ENCODE assay signal across 14 mouse cellular contexts in the genomic region with DNA sequence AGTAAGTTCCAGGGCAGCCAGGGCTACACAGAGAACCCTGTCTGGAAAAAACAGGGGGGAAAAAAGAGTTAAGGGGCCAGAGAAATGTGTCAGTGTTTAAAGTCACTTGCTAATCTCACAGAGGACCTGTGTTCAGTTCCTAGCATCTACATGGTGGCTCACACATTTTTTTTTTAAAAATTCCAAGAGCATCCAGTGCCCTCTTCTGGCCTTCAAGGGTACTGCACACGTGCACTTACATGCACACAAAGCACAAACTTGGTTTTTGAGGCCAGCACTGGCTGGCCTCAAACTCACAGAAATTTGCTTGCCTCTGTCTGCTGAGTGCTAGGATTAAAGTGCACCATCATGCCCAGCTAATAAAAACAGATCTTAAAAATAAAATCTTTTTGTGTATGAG. TPM values are rescaled to one million over a fixed set of nuclear protein-coding genes. Genes with fewer than 3 reads are reported as not detected.
DNase-seq lines count a peak whose midpoint lies in the region; ATAC-seq and TF ChIP-seq lines count a peak whose summit lies in the region.
"Had no signal": no experiment of that assay in that cellular context is flagged by ENCODE, and none has a peak within 500 bp of the region (broad histone marks: within the 10 kb centered on the region; RNA-seq: fewer than 3 reads in every experiment).

No protein-coding gene starts in this region.

- intact Hi-C loops in left cerebral cortex, adult 2 months (cut with DNase I), result no loop called here
- intact Hi-C loops in left cerebral cortex, postnatal 36 days (cut with DNase I), result no loop called here

- TF ChIP-seq POLR2A in bone marrow macrophage, adult 2 months (IDR thresholded peaks at IDR 0.05; ENCODE audit: borderline replicate concordance, low read depth, low read length), result no peak

- H3K36me3 ChIP-seq in heart, embryonic 12.5 days, result peaks cover 79% of the 10 kb centered on the region

- WGBS in heart, embryonic 12.5 days, result 77% methylated on average over 1 of the region's 1 CpGs

- H3K27me3 ChIP-seq in heart, embryonic 12.5 days (replicated peaks), result no peaks in the 10 kb centered on the region
- H3K27me3 ChIP-seq: neural tube, embryonic 15.5 days had no signal

- H3K4me3 ChIP-seq in left cerebral cortex, adult 2 months, result no peak overlapping the region
- no peak overlapping the region for H3K4me3 ChIP-seq in bone marrow macrophage, adult 2 months (ENCODE audit: insufficient read depth, low read length)
- H3K4me3 ChIP-seq in heart, embryonic 12.5 days, result no peak overlapping the region
- H3K4me3 ChIP-seq: forebrain, embryonic 10.5 days; neural tube, embryonic 15.5 days had no signal

- no peak overlapping the region for H3K4me2 ChIP-seq in heart, embryonic 12.5 days
- H3K4me2 ChIP-seq: neural tube, embryonic 15.5 days had no signal

- H3K9me3 ChIP-seq in heart, embryonic 12.5 days (replicated peaks), result peaks cover 14% of the 10 kb centered on the region; the same call in 1 of the 2 replicates
- H3K9me3 ChIP-seq: neural tube, embryonic 15.5 days had no signal

- H3K9ac ChIP-seq in heart, embryonic 12.5 days, result no peak overlapping the region
- H3K9ac ChIP-seq: neural tube, embryonic 15.5 days had no signal

- H3K4me1 ChIP-seq in bone marrow macrophage, adult 2 months (ENCODE audit: control insufficient read depth, insufficient read depth, low read length), result peaks cover 3% of the 10 kb centered on the region; the same call in 1 of the 2 replicates
- peaks cover 36% of the 10 kb centered on the region for H3K4me1 ChIP-seq in heart, embryonic 12.5 days (replicated peaks)
- H3K4me1 ChIP-seq: neural tube, embryonic 15.5 days had no signal

- DNase-seq in CD4-positive, CD25-positive, alpha-beta regulatory T cell, adult 2 months (ENCODE audit: low read depth, low spot score), result peak; percentile 46
- no peak for DNase-seq in left cerebral cortex, adult 2 months (ENCODE audit: extremely low spot score in 1 of 2, low spot score in 2 of 2)
- no peak for DNase-seq in left cerebral cortex, postnatal 36 days (ENCODE audit: low spot score in 2 of 2)
- DNase-seq in 416B (ENCODE audit: low read depth), result peak; percentile 53
- DNase-seq in Muller cell, postnatal 12 days (ENCODE audit: inconsistent ontology term), result no peak
- DNase-seq: cerebellum, adult 9-10 months; gastrocnemius, postnatal 36 days; heart, postnatal 14 days; midbrain, embryonic 14.5 days had no signal

- H3K27ac ChIP-seq in left cerebral cortex, adult 2 months, result no peak overlapping the region
- H3K27ac ChIP-seq in bone marrow macrophage, adult 2 months (ENCODE audit: insufficient read depth, low read depth, low read length), result no peak overlapping the region
- no peak overlapping the region for H3K27ac ChIP-seq in heart, embryonic 12.5 days (ENCODE audit: poor library complexity, severe bottlenecking)
- H3K27ac ChIP-seq: forebrain, embryonic 10.5 days; neural tube, embryonic 15.5 days had no signal

- peak; percentile 56 for TF ChIP-seq CTCF in left cerebral cortex, adult 2 months (IDR thresholded peaks at IDR 0.05)
- TF ChIP-seq CTCF in bone marrow macrophage, adult 2 months (IDR thresholded peaks at IDR 0.05; ENCODE audit: low read depth, low read length), result peak; percentile 48

- ATAC-seq in CD4-positive, CD25-positive, alpha-beta regulatory T cell, adult 4 months, result no peak
- no peak for ATAC-seq in heart, embryonic 12.5 days (ENCODE audit: insufficient number of reproducible peaks, low FRiP score)

RNA-seq across cellular contexts. Expression of gene Ier5l, which starts 23.5 kb away (rescaled TPM):
- polyA plus RNA-seq in CD4-positive, CD25-positive, alpha-beta regulatory T cell, adult 4 months (2017; shearing (Covaris generic)), result under 1 TPM in 1 of 2 experiments, not detected in 1; 0.20 TPM
- total RNA-seq in left cerebral cortex, adult 2 months (2021), result 10 to 100 TPM; 20.9 to 25.3 TPM
- total RNA-seq in left cerebral cortex, postnatal 36 days (2021), result 10 to 100 TPM; 17.9 to 21.3 TPM
- 2.0 and 2.4 TPM in 2 replicates for polyA plus RNA-seq in bone marrow macrophage, adult 2 months (2012; ENCODE audit: insufficient read depth, insufficient read length, missing spikeins)
- polyA plus RNA-seq in heart, embryonic 12.5 days (2016; fragmentation: Nextera tagmentation; extraction: Ambion mirVana), result 1.7 and 2.0 TPM in 2 replicates

RNA-seq across cellular contexts. Expression of gene Ptpa, which starts 34.7 kb away (rescaled TPM):
- polyA plus RNA-seq in CD4-positive, CD25-positive, alpha-beta regulatory T cell, adult 4 months (2017; shearing (Covaris generic)), result 10 to 100 TPM; 37.8 to 86.7 TPM
- total RNA-seq in left cerebral cortex, adult 2 months (2021), result 100 to 1,000 TPM; 177 to 178 TPM
- 100 to 1,000 TPM; 175 to 182 TPM for total RNA-seq in left cerebral cortex, postnatal 36 days (2021)
- 110 TPM in 2 replicates for polyA plus RNA-seq in bone marrow macrophage, adult 2 months (2012; ENCODE audit: insufficient read depth, insufficient read length, missing spikeins)
- polyA plus RNA-seq in heart, embryonic 12.5 days (2016; fragmentation: Nextera tagmentation; extraction: Ambion mirVana), result 107 and 115 TPM in 2 replicates

RNA-seq across cellular contexts. Expression of gene Crat, which starts 34.9 kb away (rescaled TPM):
- polyA plus RNA-seq in CD4-positive, CD25-positive, alpha-beta regulatory T cell, adult 4 months (2017; shearing (Covaris generic)), result 1 to 10 TPM; 1.1 to 2.2 TPM
- 10 to 100 TPM; 56.5 to 58.2 TPM for total RNA-seq in left cerebral cortex, adult 2 months (2021)
- total RNA-seq in left cerebral cortex, postnatal 36 days (2021), result 10 to 100 TPM; 46.3 to 54.5 TPM
- 66.4 and 67.4 TPM in 2 replicates for polyA plus RNA-seq in bone marrow macrophage, adult 2 months (2012; ENCODE audit: insufficient read depth, insufficient read length, missing spikeins)
- 67.9 and 74.2 TPM in 2 replicates for polyA plus RNA-seq in heart, embryonic 12.5 days (2016; fragmentation: Nextera tagmentation; extraction: Ambion mirVana)

RNA-seq across cellular contexts. Expression of gene Dolpp1, which starts 58.5 kb away (rescaled TPM):
- 10 to 100 TPM; 16.9 to 28.1 TPM for polyA plus RNA-seq in CD4-positive, CD25-positive, alpha-beta regulatory T cell, adult 4 months (2017; shearing (Covaris generic))
- 10 to 100 TPM; 25.8 to 26.8 TPM for total RNA-seq in left cerebral cortex, adult 2 months (2021)
- total RNA-seq in left cerebral cortex, postnatal 36 days (2021), result 10 to 100 TPM; 24.4 to 27.0 TPM
- polyA plus RNA-seq in bone marrow macrophage, adult 2 months (2012; ENCODE audit: insufficient read depth, insufficient read length, missing spikeins), result 24.2 and 28.7 TPM in 2 replicates
- 21.9 and 22.2 TPM in 2 replicates for polyA plus RNA-seq in heart, embryonic 12.5 days (2016; fragmentation: Nextera tagmentation; extraction: Ambion mirVana)

Comparison
In these comparisons a context has a peak if more than half of its experiments do, and no peak if none do; other contexts are left out.
1. DNase-seq: peak in CD4-positive, CD25-positive, alpha-beta regulatory T cell, adult 2 months (single experiment) and 416B (single experiment); none in left cerebral cortex, adult 2 months (0 of 2), left cerebral cortex, postnatal 36 days (0 of 2) and Muller cell, postnatal 12 days (single experiment).
2. RNA of gene Crat, which starts 34.9 kb away (polyA plus RNA-seq): 67.9 to 74.2 TPM in heart, embryonic 12.5 days and 66.4 to 67.4 TPM in bone marrow macrophage, adult 2 months; 1.1 to 2.2 TPM in CD4-positive, CD25-positive, alpha-beta regulatory T cell, adult 4 months; every median in the first group is over 10 times any median in the second.